Mouse (Mus musculus) E14TG2a.4 (cell line): ENCODE results near the gene Sbk1.

ENCODE experiments used
- CTCF ChIP-seq: conservative IDR thresholded peaks from 2 replicates; pipeline ENCODE4 v1.5.1; 2014; ENCODE audit warnings: low read length
- NANOG ChIP-seq: IDR thresholded peaks from 2 replicates; pipeline ENCODE4 v1.6.1; 2014; ENCODE audit warnings: borderline replicate concordance, low read length, mixed read lengths
- POU5F1 ChIP-seq: IDR thresholded peaks from 2 replicates; pipeline ENCODE4 v1.6.1; 2014; ENCODE audit warnings: low read length, borderline replicate concordance

DNA sequence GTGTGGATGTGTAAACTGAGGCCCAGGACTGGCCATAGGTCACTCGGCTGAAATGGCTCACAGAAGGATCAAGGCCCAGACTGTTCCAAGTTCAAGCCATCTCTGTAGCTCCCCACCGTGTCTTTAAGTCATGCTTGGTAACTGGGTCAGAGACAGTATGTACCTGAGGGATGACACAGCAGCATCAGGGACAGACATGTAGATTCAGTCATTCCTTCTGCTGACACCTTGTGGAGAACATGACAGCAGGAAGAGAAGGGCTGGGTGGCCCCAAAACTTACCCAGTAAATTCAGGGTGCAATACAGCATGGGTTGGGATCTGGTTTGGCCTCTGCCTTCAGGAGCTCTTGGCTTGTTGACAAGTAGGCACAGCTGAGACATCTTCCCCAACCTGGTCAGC lies 13.9 kb downstream of the Sbk1 start:
- TF ChIP-seq CTCF (no peak), NANOG (no peak), POU5F1 (no peak)
